Mouse (Mus musculus) adrenal gland, postnatal 14 days (tissue): ENCODE results near the gene Denr. TPM values are rescaled to one million over a fixed set of nuclear protein-coding genes. Genes with fewer than 3 reads are reported as not detected.
A peak's percentile ranks its signal among the peaks of the same experiment; 100 is the strongest.

ENCODE experiments used
- DNase-seq: peaks from one replicate; pipeline ENCODE4 v3.0.0; 2021; ENCODE audit warnings: mixed read lengths
- long read RNA-seq, 2 experiments: library from polyadenylated mRNA; stranded (forward); transcript quantifications; one replicate each; pipeline ENCODE4 v2.0.0; 2021
- total RNA-seq: library from RNA; stranded (reverse); gene quantifications from 2 replicates; pipeline ENCODE4 v1.2.3, GENCODE M21; 2021

The Denr gene
- 78.3 and 86.9 TPM in 2 replicates for total RNA-seq
- long read RNA-seq, experiment 1, transcript Denr-201 (8 exons, 2,339 nt): major isoform, 46 of 61 reads
- long read RNA-seq, experiment 1, partial matches to known transcripts: 7 of 61 reads
- long read RNA-seq, experiment 1, other reads (novel, unspliced or antisense): 7 of 61 reads
- long read RNA-seq, experiment 2, transcript Denr-201 (8 exons, 2,339 nt): major isoform, 35 of 53 reads
- long read RNA-seq, experiment 2, partial matches to known transcripts: 8 of 53 reads
- long read RNA-seq, experiment 2, other reads (novel, unspliced or antisense): 10 of 53 reads

GRCm38 (mm10) chr5:123906976-123907630, at the start of gene Denr:
Denr (plus strand) TSS chr5:123907175.
- peak; percentile 100 for DNase-seq

- no peak for DNase-seq
Measured at GRCm38 (mm10) chr5:123858798-123859197, 48.2 kb upstream of the Denr start.

- peak; percentile 19 for DNase-seq
Measured at GRCm38 (mm10) chr5:123862374-123863350, 44.3 kb upstream of the Denr start.

- DNase-seq: no peak
Measured at GRCm38 (mm10) chr5:123863934-123864333, 43.0 kb upstream of the Denr start.

GRCm38 (mm10) chr5:123865365-123865764, 41.6 kb upstream of the Denr start, which contains the start of gene Hcar2:
Hcar2 (minus strand) TSS chr5:123865499.
- DNase-seq: no peak

GRCm38 (mm10) chr5:123866457-123866856, 40.5 kb upstream of the Denr start:
- no peak for DNase-seq

GRCm38 (mm10) chr5:123869615-123870014, 37.4 kb upstream of the Denr start:
- DNase-seq: no peak

GRCm38 (mm10) chr5:123874177-123874576, 32.8 kb upstream of the Denr start:
- DNase-seq: no peak

GRCm38 (mm10) chr5:123878056-123878455, 28.9 kb upstream of the Denr start:
- no peak for DNase-seq

- peak; percentile 54 for DNase-seq
Measured at GRCm38 (mm10) chr5:123879928-123880327, 27.0 kb upstream of the Denr start, which contains the start of gene Hcar1. Hcar1 (minus strand) TSS chr5:123880020.

GRCm38 (mm10) chr5:123880778-123881177, 26.2 kb upstream of the Denr start:
- DNase-seq: no peak

GRCm38 (mm10) chr5:123883891-123884290, 23.1 kb upstream of the Denr start:
- DNase-seq: no peak

- no peak for DNase-seq
Measured at GRCm38 (mm10) chr5:123884332-123884731, 22.6 kb upstream of the Denr start.

GRCm38 (mm10) chr5:123886365-123886764, 20.6 kb upstream of the Denr start:
- no peak for DNase-seq

GRCm38 (mm10) chr5:123890312-123890711, 16.7 kb upstream of the Denr start:
- no peak for DNase-seq

GRCm38 (mm10) chr5:123890987-123891386, 16.0 kb upstream of the Denr start:
- DNase-seq: no peak

- peak; percentile 67 for DNase-seq
Measured at GRCm38 (mm10) chr5:123891669-123892068, 15.3 kb upstream of the Denr start.

- no peak for DNase-seq
Measured at GRCm38 (mm10) chr5:123893520-123893919, 13.5 kb upstream of the Denr start.

GRCm38 (mm10) chr5:123896395-123896794, 10.6 kb upstream of the Denr start:
- DNase-seq: no peak

GRCm38 (mm10) chr5:123897352-123897751, 9.6 kb upstream of the Denr start:
- DNase-seq: no peak

- no peak for DNase-seq
Measured at GRCm38 (mm10) chr5:123904059-123904672, 2.8 kb upstream of the Denr start.
